Mouse (Mus musculus) left cerebral cortex, postnatal 10 days (tissue): Measurements from ENCODE around the gene Cdk19. TPM values are rescaled to one million over a fixed set of nuclear protein-coding genes. Genes with fewer than 3 reads are reported as not detected.

Source experiments
- DNase-seq, 2 experiments: peaks; one replicate each; pipeline ENCODE4 v3.0.0; 2021 to 2022; ENCODE audit warnings: low spot score in 2 of 2, mixed read lengths in 1 of 2; ENCODE audit errors: extremely low spot score in 1 of 2
- intact Hi-C: fragments of 180-260 bp; cut with DNase I; formaldehyde crosslinking; loops from one replicate; pipeline ENCODE4 v1.15.1; 2025
- total RNA-seq, 2 experiments: library from RNA; stranded (reverse); gene quantifications; 2 replicates each; pipeline ENCODE4 v1.2.3; 2021

Gene Cdk19
- total RNA-seq, 2 experiments from 2014 or later = 44.0 to 46.7 TPM

GRCm38 (mm10) chr10:40426096-40426450 is 86.7 kb downstream of the Cdk19 start:
- intact Hi-C loops = no loop called here
- no peak for DNase-seq

DNA sequence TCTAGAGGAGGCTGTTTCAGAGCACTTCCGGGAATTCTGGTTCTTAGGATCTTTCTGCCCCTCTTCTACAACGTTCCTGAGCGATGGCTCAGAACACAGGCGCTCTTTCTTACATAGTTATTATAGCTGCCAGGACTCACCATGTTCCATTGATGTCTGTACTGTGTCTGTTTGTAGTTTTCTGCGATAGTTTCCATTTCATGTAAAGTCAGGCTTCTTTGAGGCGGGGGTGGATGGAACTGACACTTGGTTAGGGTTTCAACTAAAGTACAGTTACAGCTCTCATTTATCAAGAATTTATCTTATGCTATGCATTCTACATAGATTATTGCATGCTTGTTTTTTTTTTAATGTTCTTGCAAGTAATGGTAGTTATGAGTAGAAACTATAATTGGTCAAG is 89.3 kb downstream of the Cdk19 start:
- intact Hi-C loops = no loop called here
- DNase-seq = no peak

- no peak for DNase-seq
- intact Hi-C loops = no loop called here
Measured at GRCm38 (mm10) chr10:40429081-40429480, 89.7 kb downstream of the Cdk19 start.

DNA sequence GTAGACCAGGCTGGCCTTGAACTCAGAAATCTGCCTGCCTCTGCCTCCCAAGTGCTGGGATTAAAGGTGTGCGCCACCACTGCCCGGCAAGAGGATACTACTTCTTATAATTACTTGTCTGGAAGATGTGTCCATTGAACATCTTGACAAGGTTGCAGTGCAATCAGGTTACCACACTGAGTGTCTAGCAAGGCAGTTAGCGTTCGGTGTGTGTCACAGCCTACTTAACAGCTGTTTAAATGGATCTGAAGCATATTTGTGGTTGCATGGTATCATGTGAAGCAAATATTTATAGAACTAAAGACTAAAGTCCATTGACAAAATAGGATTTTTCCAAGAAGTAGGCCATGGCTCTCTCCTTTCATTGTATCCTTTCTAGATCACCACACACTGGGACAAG is 90.8 kb downstream of the Cdk19 start:
- DNase-seq = no peak
- intact Hi-C loops = no loop called here

GRCm38 (mm10) chr10:40431957-40432356 is 92.6 kb downstream of the Cdk19 start:
- DNase-seq = no peak
- intact Hi-C loops = no loop called here

- intact Hi-C loops = no loop called here
- DNase-seq = no peak
Measured at GRCm38 (mm10) chr10:40432375-40432774, 93.0 kb downstream of the Cdk19 start.

GRCm38 (mm10) chr10:40435402-40435801 is 96.0 kb downstream of the Cdk19 start:
- intact Hi-C loops = no loop called here
- DNase-seq = no peak

DNA sequence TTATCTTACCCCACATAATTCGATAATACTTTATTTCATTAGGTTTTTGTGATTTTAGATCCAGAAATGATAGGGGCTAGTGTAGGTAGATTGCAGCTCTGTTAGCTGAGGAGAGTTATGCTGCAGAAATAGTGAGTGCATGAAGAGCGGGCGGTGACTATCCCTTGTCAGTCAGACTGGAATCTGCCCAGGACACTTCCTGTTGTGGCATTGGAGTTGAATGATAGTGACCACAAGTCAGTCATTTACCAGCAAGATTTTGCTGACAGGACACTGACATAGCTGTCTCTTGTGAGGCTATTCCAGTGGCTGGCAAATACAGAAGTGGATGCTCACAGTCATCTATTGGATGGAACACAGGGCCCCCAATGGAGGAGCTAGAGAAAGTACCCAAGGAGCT is 97.8 kb downstream of the Cdk19 start:
- DNase-seq = no peak
- intact Hi-C loops = no loop called here

GRCm38 (mm10) chr10:40440740-40441139 is 101.4 kb downstream of the Cdk19 start:
- DNase-seq = no peak
- intact Hi-C loops = no loop called here

- intact Hi-C loops = no loop called here
Measured at GRCm38 (mm10) chr10:40442076-40442475, 102.7 kb downstream of the Cdk19 start.

GRCm38 (mm10) chr10:40443371-40443770 is 104.0 kb downstream of the Cdk19 start:
- DNase-seq = no peak
- intact Hi-C loops = no loop called here

More at GRCm38 (mm10) chr10:40442076-40442475, 102.7 kb downstream of the Cdk19 start:
- no peak for DNase-seq

- intact Hi-C loops = no loop called here
- DNase-seq = no peak
Measured at GRCm38 (mm10) chr10:40443806-40444357, 104.5 kb downstream of the Cdk19 start.

DNA sequence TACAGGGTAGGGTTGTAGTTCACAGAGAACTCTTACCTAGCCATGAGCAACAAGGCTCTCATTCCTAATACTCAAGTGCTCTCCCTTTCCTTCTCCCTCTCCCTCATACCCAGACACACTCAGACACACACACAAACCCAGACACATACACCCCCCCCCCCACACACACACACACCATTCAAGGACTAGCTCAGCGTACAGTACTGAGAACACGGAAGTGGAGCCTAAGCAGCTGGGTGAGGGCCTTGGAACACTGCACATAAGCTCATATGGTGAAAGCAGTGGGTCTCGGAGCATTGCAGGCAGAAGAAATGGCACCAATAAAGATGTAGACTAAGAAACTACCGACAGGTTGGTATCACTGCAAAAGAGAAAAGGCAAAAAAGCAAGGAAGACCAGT is 105.2 kb downstream of the Cdk19 start:
- DNase-seq = no peak
- intact Hi-C loops = no loop called here

DNA sequence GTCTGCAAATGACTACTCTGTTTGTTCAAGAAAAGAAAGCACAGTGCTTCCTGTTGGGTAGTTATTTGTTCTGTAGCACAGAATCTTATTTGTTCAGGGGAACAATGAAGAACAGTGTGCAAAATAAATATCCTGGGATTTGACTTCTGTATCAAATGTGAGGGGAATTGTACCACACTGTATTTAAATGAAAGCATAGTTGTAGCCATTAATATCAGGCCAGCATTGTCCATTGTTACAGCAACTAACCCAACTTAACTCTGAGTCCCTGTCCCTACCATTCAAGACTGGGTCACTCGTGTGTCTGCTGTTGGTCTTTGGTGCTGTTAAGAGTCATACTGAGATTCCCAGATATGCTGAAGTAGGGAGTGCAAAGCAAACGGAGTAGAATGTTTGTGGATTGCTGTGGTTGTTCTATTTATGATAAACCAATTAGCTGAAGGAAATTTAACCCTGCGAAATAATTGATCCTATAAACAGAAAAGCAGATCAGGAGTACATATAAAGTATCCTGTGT is 106.8 kb downstream of the Cdk19 start:
- intact Hi-C loops = loop anchor here (5.0 kb wide), 1 partner anchor 71 kb away; no protein-coding TSS in a partner anchor
- DNase-seq = no peak

DNA sequence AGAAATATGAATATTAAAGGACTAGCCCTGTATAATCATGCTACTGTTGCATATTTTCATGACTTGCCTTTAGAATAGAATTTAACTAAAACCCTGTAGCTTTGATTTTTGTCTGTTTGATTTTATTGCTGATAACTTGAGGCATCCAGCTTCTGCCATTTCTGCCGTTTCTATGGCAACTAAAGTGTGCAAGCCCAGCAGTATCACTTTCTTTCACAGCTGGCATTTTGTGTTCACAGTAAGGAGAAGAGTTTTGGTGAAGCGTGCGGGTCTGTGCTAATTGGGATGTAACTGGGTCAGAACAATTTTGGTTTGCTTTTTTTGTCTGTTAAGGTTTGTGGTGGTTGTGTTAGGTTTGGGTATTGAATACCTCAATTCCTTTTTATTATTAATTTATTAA is 107.3 kb downstream of the Cdk19 start:
- intact Hi-C loops = loop anchor here (5.0 kb wide), 1 partner anchor 71 kb away; no protein-coding TSS in a partner anchor
- peak in 1 of 2 experiments; percentile 57 for DNase-seq

- intact Hi-C loops = loop anchor here (5.0 kb wide), 1 partner anchor 70 kb away; no protein-coding TSS in a partner anchor
- DNase-seq = no peak
Measured at GRCm38 (mm10) chr10:40447295-40447694, 107.9 kb downstream of the Cdk19 start.

DNA sequence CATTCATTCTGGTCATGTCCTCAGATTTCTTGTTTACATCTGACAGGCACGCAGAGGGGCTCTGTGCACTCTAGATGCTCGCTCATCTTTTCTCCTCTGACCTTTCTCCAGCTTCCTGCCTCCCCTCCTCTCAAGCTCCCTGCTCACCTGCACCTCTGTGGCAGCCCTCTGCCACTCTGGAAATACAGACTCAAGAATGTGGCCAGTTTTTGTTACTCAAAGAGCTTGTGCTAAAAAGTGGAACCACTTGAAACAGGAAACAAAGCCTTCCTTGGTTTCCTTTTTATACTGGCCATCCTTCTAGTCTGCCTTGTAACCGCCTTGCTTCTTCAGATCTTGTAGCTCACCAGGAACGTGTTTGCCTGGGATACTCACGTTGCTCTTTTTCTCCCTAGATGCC is 108.6 kb downstream of the Cdk19 start:
- intact Hi-C loops = loop anchor here (5.0 kb wide), 1 partner anchor 69 kb away; no protein-coding TSS in a partner anchor
- no peak for DNase-seq

- intact Hi-C loops = loop anchor here (5.0 kb wide), 1 partner anchor 69 kb away; no protein-coding TSS in a partner anchor
- DNase-seq = no peak
Measured at GRCm38 (mm10) chr10:40448444-40448843, 109.1 kb downstream of the Cdk19 start.

DNA sequence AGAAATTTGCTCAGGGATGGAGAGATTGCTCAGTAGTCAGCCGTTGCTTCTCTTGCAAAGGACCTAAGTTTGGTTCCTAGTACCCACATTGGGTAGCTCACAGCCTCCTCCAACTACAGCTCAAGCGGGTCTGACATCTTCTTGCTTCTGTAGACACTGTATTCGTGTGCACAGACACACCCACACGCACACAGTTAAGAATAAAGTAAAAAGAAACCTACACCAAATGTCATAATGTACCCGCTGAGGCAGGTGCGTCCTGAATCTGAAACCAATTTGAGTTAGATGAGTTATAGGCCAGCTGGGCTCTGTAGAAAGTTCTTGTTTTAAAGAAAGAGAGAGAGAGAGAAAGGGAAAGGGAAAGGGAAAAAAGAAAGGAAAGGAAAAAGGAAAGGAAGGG is 110.2 kb downstream of the Cdk19 start:
- no peak for DNase-seq

GRCm38 (mm10) chr10:40450171-40450570 is 110.8 kb downstream of the Cdk19 start:
- no peak for DNase-seq
- intact Hi-C loops = no loop called here

More for the DNA sequence above, 110.2 kb downstream of the Cdk19 start:
- intact Hi-C loops = loop anchor here (5.0 kb wide), 1 partner anchor 68 kb away; no protein-coding TSS in a partner anchor

DNA sequence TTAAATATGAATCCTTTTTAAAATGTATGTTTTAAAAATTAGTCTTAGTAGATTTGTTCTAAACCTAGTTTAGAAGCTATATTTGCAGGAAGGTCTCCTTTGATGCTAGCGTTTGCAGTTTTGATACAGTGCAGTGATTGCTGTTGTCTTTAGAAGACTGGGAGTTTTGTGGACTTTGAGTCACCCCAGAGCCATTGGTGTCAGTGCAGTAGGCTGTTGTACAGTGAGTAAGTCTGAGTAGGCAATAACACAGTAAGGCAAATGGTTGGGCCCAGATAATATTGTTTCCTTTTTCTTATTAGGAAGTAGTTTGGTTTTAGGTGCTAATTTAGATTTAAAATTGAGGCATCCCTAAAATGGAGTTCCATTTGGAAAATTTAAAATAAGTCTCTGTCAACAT is 117.8 kb downstream of the Cdk19 start:
- DNase-seq = no peak
- intact Hi-C loops = no loop called here
